Mouse (Mus musculus) erythroblast, embryonic 14.5 days (primary cell): Measurements from ENCODE around the gene Cdan1.

Source experiments
- GATA1 ChIP-seq: IDR thresholded peaks from 2 replicates; pipeline ENCODE4 v1.6.1; 2012; ENCODE audit warnings: low read length, inconsistent platforms, mixed read lengths
- TAL1 ChIP-seq: IDR thresholded peaks from 3 replicates; pipeline ENCODE4 v1.6.1; 2012; ENCODE audit warnings: low read length, inconsistent platforms, mixed read lengths

DNA sequence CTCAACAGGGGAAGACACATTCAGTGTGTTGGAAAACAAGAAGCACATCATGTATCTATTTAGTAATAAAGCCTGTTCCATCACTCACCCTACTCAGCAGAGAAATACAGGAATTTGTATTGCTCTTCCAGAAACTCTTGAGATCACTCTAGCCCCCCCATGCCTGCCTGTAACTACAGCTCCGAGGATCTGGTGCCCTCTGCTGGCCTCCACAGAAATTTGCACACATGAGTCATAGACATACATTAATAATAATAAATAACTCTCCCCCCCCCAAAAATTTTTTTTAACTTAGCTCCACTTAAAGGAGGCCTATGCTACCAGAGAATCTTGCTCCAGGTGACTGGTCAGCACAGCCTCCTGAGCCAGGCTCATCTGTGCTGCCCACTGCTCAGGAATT is 16.6 kb upstream of the Cdan1 start:
- TF ChIP-seq GATA1, result no peak
- TF ChIP-seq TAL1, result no peak
